Mouse (Mus musculus) R1 (cell line): ENCODE data around the gene Scg5.

ENCODE experiments used
- DNase-seq: peaks from one replicate; pipeline ENCODE4 v3.0.0-alpha.2; 2018; ENCODE audit warnings: low read depth, low spot score

The Scg5 gene

GRCm38 (mm10) chr2:113828943-113829882 lies at the start of gene Scg5:
Scg5 (minus strand) TSS chr2:113829121.
- peak; percentile 95 for DNase-seq

DNA sequence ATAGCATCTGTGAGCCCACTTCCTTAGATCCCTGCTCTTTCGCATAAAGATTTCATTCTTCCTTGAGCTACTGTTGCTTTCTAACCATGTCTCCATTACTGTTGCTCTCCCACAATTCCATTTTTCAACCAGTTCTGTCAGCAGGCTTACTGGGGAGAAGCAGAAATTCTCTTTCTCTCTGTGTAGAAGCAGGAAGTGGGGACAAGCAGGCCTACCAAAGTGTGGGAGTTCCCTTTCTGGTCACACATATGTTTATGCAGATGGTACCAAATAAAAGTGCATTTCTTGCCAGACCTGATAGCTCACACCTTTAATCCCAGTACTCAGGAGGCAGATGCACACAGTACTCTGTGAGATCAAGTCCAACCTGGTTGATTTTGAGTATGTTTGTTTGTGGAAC lies 41.2 kb upstream of the Scg5 start:
- DNase-seq, result no peak

GRCm38 (mm10) chr2:113868404-113868803 lies 39.5 kb upstream of the Scg5 start:
- no peak for DNase-seq

- DNase-seq, result no peak
Measured at GRCm38 (mm10) chr2:113866155-113866554, 37.2 kb upstream of the Scg5 start.

DNA sequence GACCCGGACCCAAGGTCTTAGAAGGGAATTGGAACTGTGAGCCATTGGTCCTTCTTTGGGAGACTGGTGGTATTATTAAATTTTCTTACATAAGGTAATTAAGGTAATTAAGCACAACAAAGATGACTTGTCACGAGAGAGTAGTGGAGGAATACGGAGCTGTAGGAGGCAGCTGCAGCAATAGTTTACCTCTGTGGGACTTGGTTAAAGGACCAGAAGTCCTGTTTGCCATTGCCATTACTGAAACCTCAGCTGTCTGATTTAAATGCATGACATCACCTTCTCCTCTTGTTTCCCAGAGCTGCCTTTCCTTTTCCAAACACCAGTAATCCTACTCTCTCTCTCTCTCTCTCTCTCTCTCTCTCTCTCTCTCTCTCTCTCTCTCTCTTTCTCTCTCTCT lies 20.2 kb upstream of the Scg5 start:
- DNase-seq, result no peak

DNA sequence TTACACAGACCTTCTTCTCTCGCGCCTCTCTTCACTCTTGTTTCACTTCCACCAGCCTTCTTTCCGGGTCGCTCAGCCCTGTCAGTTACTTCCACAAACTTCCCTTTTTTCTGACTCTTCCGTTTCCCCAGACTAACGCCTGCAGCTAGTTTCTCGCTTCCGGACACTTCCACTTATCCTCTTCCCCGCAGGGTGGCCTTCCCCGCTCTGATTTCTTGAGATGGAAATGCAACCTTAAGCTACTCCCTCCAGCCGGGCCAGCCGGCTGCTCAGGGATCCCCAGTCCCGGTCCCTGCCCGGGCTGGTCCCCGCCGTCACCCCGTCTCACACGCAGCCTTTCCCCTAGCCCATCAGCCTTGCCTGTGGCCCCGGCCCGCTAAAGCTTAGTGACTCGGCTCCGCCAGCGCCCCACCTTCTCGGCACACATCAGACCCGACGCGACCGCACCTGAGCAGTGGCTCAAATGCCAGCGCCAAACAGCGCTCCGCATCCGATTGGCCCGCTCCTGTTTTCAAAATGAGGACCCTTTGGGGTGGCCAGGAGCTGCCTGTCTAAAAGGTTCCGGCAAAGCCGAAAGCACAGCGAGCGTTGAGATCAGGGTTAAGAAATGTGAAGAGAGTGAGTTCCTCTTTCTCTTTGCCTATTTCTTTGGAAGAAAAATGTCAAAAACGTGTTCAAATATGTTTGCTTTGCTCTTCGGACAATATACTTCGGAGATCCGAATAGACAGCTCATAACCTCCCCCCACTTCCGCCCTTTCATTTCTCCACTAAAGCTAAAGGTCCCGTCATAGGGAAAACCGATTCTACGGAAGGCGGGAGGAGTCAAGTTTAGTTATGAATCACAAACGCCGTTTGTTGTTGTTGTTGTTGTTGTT lies 19.6 kb upstream of the Scg5 start, which contains the start of gene Arhgap11a:
Gene Arhgap11a, minus strand, starts transcription at position 417 of the 877 bp plus-strand sequence.
- DNase-seq, result peak; percentile 97

DNA sequence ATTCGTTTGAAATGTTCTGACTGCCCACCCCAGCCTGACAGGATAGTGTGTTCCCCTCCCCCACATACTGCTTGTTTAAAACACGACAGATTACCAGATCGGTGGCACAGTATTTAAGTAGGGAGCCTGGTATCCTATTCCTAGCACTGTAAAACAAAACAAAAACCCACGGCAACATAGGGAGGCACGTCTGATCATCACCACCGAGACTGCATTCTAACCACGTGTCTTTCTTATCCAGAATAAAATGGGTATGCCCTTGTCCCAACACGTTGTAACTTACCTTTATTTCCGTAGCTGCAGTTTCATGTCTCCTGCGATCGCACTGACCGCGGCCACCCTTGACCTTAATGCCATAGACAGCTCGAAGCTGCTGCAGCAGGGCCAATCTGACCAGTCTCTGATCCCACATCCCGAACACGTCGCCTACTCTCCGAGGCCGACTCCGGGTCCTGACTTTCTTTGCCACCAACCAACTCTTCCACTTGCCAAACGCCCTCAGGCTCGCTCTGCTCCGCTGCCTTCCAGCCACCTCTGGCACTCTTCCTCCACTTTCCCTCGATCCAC lies 18.8 kb upstream of the Scg5 start:
- no peak for DNase-seq

DNA sequence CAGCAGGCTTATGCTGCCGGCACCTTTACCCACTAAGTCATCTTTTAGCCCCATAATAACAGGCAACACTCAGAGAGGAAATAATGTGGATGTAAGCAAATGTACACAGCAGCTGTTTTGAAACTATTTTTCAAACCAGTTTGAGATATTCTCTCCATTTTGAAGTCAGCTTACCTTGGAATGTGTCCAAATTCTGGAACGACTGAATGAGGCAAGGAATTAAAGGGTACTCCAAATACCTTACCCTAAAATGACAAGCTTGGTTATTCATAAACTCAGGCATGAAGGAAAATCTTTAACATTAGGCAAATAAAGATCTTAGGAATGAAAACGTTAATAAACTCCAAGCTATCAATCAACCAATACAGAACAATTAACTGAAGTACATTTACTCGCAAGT lies 16.2 kb upstream of the Scg5 start:
- no peak for DNase-seq

GRCm38 (mm10) chr2:113841656-113842437 lies 12.9 kb upstream of the Scg5 start:
- no peak for DNase-seq

DNA sequence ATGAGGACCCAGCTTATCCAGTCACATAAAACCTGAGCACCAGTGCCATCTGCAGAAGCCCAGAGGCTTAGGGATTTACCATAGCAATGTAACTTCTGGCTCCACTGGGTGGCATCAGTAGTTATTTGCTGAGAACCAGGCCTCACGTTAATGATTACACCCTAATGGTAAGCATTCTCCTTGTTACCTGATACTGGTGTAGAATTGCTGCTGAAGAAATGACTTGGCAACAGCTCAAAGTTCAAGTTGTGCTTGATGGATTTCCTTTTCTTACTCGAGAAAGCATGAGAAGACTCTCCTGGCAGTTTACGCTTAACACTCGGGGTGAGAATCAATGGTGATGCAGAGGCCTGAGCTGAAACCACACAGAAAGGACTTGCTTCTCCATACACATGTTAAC lies 10.6 kb upstream of the Scg5 start:
- DNase-seq, result no peak

- DNase-seq, result no peak
Measured at GRCm38 (mm10) chr2:113835219-113835618, 6.3 kb upstream of the Scg5 start.

DNA sequence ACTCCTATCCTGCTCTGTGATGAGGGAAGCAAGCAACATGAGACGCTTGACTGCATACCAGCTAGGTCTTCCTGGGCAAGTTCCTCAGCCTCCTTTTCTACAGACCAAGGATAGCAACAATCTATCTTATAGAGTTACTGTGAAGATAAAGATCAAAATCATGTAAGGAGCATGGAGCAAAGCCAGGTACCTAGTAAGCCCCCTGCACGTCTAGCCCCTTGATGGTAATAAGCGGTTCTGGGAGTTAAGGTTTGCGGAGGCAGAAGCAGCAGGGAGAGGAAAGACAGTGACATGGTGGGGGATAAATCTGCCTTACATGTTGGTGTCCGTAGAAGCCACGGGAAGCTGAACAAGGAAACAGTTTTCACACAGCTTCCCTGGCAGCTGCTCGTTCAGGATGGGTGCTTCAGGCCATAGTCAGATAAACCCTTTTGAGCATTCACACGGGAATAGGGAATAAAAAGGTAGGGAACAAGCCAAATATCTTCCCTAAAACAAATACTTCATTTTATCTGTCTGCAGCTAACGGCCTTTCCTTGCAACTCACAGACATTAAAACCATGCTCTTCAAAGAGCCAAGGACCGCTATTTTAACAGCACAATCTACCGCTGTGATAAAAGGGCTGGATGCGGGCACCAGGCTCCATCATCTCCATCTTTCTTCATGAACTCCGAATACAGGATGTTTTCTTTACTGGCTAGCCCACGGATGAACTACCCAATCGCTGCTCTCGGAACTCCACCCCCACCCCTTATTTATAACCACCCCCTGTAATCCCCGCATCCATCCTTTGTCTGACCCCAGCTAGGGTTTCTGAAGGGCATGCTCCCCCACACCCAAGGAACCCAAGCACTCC lies 607 bp downstream of the Scg5 start:
- no peak for DNase-seq

- peak; percentile 66 for DNase-seq
Measured at GRCm38 (mm10) chr2:113823909-113824308, 5.0 kb downstream of the Scg5 start.

GRCm38 (mm10) chr2:113822367-113822766 lies 6.6 kb downstream of the Scg5 start:
- DNase-seq, result no peak

DNA sequence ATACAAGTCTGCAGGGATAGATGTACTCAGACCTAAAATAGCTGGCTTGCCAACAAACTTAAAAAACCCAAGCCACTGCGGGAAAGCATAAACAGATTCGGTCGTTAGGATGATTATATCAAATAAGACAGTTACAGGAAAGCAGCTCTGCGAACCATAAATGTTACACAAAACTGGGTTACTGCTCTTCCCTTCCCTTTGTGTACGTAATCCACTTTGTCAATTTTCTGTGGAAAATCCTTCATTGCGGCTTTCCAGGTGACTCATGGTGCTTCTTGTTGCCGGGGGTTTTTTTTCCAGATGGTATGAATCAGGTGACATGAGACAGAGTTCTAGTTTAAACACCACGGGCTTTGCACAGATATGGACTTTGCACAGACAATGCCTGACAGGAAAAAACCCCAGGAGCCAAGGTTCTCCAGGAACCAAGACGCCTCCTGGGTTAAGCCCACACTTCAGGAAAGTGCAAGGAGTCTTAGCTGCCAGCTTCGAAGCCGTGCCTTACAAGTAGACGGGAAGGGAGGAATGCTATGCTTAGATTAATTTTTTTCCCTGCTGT lies 7.7 kb downstream of the Scg5 start:
- DNase-seq, result no peak

DNA sequence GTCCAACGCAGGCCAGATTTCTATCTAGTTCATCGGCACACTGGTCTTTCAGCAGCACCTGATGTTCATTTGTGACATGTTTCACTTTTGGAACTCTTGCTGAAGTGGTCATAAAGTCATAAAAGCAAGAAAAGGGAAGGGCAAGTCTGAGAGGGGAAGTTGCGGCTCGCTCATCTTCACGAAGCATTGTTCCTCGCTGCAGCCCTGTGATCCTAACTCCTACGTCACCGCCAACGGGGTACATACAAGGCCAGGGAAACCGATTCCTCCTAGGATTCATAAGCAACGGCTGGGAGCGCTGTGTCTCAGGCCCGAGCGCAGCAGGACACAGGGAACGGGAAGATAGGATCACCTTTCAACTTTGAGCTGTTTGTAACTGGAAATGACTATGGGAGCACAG lies 8.8 kb downstream of the Scg5 start:
- no peak for DNase-seq

DNA sequence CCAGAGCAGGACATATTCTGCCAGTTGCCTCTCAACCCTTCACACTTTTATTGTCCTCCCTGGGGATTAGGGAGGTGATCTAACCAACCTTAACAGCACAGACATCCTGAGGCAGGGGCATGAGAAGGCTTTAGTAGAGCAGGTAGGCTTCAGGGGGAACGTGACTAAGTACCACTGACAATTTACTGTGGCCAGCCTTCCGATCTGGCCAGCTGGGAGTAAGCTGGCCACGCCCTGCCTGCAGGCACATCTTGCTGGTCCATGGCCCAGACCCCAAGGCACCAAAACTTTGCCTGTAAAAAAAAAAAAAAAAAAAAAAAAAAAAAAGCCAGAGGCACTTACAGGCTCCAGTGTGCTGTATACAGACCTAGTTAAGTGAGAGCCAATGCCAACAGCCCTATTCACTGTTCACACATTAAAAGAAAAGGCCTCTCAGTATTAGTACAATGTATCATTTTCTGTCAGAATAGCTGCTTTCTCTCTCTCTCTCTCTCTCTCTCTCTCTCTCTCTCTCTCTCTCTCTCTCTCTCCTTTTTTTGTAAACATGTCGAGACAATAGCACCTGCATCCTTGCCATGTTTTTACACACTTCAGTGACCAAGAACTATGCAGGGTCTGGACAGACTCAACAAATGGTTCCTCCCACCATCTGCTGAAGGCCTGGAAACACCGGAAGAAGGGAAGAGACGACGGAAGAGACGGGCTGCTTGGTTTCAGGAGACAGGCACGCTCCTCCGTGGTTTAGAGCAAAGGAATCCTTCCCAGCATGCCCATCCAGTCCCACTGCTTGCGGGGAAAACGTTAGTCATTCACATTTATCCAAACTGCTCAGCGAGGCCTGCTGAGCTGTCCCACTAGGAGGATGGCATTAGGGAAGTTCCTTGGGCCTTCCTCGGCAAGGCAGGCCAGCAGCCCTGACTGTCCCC lies 11.0 kb downstream of the Scg5 start:
- no peak for DNase-seq

DNA sequence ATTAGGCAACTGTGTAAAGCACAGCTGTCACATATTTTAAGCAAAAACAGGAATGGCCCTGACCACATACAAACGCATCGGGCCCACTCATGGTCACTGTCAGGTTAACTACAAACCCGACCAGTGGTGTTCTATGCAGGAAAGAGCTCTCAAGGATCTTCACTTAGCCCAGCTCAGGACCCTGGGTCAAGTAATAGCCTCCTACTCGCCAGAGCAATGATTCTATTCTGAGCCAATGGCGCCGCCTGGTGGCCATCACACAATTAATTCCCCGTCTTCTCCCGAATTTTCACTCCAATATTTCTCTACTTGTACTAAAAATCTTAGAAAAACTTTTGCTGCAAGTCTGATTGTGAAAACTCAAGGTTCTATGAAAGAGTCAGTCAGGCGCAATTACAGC lies 21.3 kb downstream of the Scg5 start:
- peak; percentile 58 for DNase-seq
